Mouse (Mus musculus) lung, embryonic 15.5 days (tissue): ENCODE results near the gene Rnaseh1. TPM values are rescaled to one million over a fixed set of nuclear protein-coding genes. Genes with fewer than 3 reads are reported as not detected.

ENCODE experiments used
- ATAC-seq: fragments of 200-750 bp; cut with Nextera tagmentation; 2 replicates; pipeline ENCODE4 v1.8.0; 2017; ENCODE audit warnings: moderate number of reproducible peaks, borderline replicate concordance; ENCODE audit not compliant: low FRiP score, low TSS enrichment; ENCODE audit errors: extremely low read depth
- H3K27ac ChIP-seq: fragments of 300-500 bp; sonication (generic); 2 replicates; pipeline ENCODE4 v1.5.1; 2015; ENCODE audit warnings: moderate library complexity, mild to moderate bottlenecking, inconsistent platforms
- H3K27me3 ChIP-seq: fragments of 300-500 bp; sonication (generic); 2 replicates; pipeline ENCODE4 v1.6.1; 2015; ENCODE audit warnings: inconsistent platforms
- H3K36me3 ChIP-seq: fragments of 300-500 bp; sonication (generic); 2 replicates; pipeline ENCODE4 v1.6.1; 2015; ENCODE audit warnings: inconsistent platforms
- H3K4me1 ChIP-seq: fragments of 300-500 bp; sonication (generic); 2 replicates; pipeline ENCODE4 v1.6.1; 2015; ENCODE audit warnings: inconsistent platforms
- H3K4me2 ChIP-seq: fragments of 300-500 bp; sonication (generic); 2 replicates; pipeline ENCODE4 v1.6.1; 2015; ENCODE audit warnings: inconsistent platforms, mild to moderate bottlenecking, moderate library complexity
- H3K4me3 ChIP-seq: fragments of 300-500 bp; sonication (generic); 2 replicates; pipeline ENCODE4 v1.5.1; 2015; ENCODE audit warnings: mild to moderate bottlenecking, inconsistent platforms
- H3K9ac ChIP-seq: fragments of 300-500 bp; sonication (generic); 2 replicates; pipeline ENCODE4 v1.6.1; 2015; ENCODE audit warnings: inconsistent platforms
- H3K9me3 ChIP-seq: fragments of 300-500 bp; sonication (generic); 2 replicates; pipeline ENCODE4 v1.6.1; 2016; ENCODE audit warnings: inconsistent platforms
- WGBS: fragments of 180-500 bp; shearing (Covaris S2); methylation state at CpG from one replicate; pipeline ENCODE4 v1.1.7; 2015; 5-methylcytosine and 5-hydroxymethylcytosine counted together
- polyA plus RNA-seq: library from polyadenylated mRNA; unstranded; fragments of >200 nt; fragmentation: Nextera tagmentation; extraction: Ambion mirVana; gene quantifications from 2 replicates; pipeline ENCODE4 v1.2.1, GENCODE M21; 2015

Rnaseh1 gene
- 30.7 and 34.5 TPM in 2 replicates for polyA plus RNA-seq

DNA sequence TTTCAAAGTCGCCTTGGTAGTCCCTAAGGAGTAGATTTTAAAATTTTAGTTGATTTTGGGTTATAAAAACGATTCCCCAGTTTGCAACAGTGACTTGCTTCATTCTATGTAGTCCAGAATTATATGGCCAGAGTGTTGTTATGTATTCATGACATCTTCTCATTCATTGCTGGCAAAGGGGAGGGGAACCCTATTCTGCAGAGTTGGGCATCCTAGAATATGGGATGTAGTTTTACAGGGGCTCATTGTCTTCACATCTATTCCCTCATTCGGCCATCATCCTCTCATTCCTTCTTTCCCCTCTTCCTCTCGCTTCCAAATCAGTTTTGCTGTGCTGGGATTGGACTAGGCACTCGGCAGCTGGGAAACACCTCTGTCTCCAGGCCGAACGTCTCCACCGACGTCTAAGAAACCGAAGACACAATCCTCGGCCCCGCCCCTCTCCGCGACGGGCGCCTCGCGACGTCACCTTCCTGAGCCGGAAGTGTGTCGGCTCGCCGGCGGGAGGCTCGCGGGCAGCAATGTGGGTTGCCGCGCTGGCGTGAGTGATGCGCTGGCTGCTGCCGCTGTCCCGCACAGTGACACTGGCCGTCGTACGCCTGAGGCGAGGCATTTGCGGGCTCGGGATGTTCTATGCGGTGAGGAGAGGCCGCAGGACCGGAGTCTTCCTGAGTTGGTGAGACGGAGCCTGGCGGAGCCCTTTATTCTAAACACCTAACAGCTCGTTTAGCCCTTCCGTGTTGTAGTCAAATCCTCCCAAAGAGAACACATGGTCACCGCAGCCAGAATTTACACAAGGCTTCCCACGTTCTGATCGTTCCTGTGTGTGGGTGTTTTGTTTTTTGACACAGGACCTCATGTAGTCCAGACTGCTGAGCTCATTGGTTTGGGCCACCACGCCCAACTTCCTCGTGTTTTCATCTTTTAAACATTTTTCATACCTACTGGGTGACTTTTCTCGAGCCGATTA is at the start of gene Rnaseh1:
Gene Rnaseh1, plus strand, starts transcription at position 462 of the 970 bp plus-strand sequence.
- Histone ChIP-seq H3K27me3 (no peaks in the 10 kb centered on the region), H3K9ac (peak within 1 kb of the TSS; percentile 74), H3K9me3 (no peaks in the 10 kb centered on the region), H3K27ac (peak within 1 kb of the TSS; percentile 50), H3K36me3 (peaks cover 13% of the 10 kb centered on the region), H3K4me2 (peak within 1 kb of the TSS; percentile 69), H3K4me3 (peak within 1 kb of the TSS; percentile 80), H3K4me1 (peaks cover 16% of the 10 kb centered on the region)
- WGBS = 2% methylated on average over 52 of the region's 52 CpGs
- peak; percentile 95 for ATAC-seq

DNA sequence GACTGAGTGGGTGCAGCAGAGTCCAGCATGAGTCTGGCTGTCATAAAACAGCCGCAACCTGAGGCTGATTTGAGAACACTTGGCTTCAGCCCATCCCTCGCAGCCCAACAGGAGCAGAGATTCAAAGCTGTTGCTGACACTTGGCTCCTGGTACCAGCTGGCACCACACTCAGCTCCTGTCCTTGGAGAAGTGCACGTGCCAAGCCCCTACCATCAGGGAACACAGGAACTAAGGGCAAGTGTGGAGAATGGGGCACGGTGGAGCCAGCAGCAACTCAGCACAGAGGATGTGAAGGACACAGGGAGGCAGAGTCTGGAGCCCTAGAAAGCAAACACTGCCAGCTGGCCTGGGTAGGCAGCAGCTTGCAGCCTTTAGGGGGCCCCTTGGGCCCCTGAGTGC is 47.1 kb upstream of the Rnaseh1 start:
- no peak overlapping the region for H3K27ac ChIP-seq
- WGBS = 17% methylated on average over 4 of the region's 4 CpGs
- peaks cover 13% of the 10 kb centered on the region for H3K4me1 ChIP-seq
- no peaks in the 10 kb centered on the region for H3K9me3 ChIP-seq
- no peak overlapping the region for H3K4me3 ChIP-seq
- no peak overlapping the region for H3K9ac ChIP-seq
- H3K4me2 ChIP-seq = no peak overlapping the region
- no peaks in the 10 kb centered on the region for H3K36me3 ChIP-seq
- no peaks in the 10 kb centered on the region for H3K27me3 ChIP-seq
- no peak for ATAC-seq

DNA sequence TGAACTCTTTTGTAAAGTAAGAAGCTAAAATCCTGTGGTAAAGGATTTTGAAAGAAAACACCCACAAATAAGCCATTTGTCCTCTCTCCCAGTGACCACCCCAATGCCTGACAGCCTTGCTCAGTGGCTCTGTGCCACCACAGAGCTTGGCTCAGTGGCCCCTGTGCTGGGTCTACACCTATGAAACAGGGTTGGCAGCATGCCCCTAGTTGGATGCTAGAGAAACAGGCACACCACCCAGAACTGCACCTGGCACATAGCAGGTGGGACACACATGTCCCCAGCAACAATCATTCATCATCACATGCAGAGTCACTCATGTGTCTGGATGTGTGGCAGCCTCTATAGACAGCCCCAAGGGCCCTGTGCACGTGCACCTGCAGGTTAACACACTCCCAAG is 45.9 kb upstream of the Rnaseh1 start:
- no peak for ATAC-seq
- H3K36me3 ChIP-seq = no peaks in the 10 kb centered on the region
- H3K4me2 ChIP-seq = no peak overlapping the region
- no peaks in the 10 kb centered on the region for H3K9me3 ChIP-seq
- 50% methylated on average over 1 of the region's 1 CpGs for WGBS
- H3K9ac ChIP-seq = no peak overlapping the region
- peaks cover 18% of the 10 kb centered on the region for H3K4me1 ChIP-seq
- no peak overlapping the region for H3K4me3 ChIP-seq
- H3K27me3 ChIP-seq = no peaks in the 10 kb centered on the region
- H3K27ac ChIP-seq = no peak overlapping the region

DNA sequence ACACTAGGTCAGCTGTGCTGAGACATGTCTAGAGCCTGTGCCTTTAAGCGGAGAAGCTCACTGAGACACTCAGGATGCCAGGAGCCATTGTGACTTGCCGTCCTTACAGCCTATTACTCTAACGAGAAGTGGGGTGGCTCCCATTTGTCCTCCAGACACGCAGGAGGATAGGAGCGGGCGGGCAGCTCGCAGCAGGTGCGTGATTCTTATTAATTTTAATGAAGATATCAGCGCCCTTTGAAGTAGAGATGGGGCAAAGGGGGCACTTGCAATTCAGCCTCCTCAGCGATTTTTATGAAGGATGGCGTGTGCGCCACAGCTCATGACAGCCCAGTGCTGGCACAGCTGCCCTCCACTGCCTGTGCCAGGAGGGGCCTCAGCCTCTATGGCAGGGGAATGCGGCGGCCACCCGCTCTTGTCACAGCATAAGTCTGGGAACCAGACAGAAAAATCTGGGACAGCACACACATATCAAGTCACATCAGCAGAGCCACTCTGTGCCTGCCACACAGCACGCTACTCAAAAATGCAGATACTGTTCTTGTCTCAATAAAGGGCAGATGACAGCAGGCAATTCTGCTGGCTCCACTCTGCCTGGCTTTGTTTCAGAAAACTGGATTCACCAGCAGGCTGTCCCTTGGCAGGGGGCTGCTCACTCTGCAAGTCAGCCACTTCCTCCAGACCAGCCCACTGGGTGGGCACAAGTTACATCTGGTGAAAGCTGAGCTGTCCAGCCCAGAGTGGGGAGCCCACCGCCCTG is 41.7 kb upstream of the Rnaseh1 start:
- H3K4me2 ChIP-seq = no peak overlapping the region
- H3K9me3 ChIP-seq = no peaks in the 10 kb centered on the region
- peaks cover 12% of the 10 kb centered on the region for H3K4me1 ChIP-seq
- H3K36me3 ChIP-seq = no peaks in the 10 kb centered on the region
- WGBS = 54% methylated on average over 17 of the region's 17 CpGs
- no peak overlapping the region; the same call in 1 of the 2 replicates for H3K27ac ChIP-seq
- H3K9ac ChIP-seq = no peak overlapping the region
- peak; percentile 45; the same call in 1 of the 2 replicates for ATAC-seq
- H3K27me3 ChIP-seq = no peaks in the 10 kb centered on the region
- H3K4me3 ChIP-seq = no peak overlapping the region

DNA sequence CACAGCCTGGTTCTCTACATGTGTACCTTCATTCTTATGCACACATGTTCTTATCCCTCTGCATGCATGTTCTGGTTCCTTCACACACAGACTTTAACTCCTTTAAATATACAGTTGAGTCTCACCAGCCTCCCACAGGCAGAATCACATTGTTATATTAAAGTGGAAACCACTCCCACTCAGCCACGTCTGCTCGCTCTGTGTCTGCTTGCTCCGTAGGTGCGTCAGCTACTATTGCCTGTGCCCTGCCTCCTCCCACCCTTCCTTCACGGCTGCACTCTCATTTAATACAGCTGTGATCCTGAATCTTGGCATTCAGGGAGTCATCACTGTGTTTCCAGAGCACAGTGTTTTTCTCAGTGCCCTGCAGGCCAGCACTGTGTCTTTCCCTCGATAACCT is 37.0 kb upstream of the Rnaseh1 start:
- Histone ChIP-seq H3K9ac (no peak overlapping the region), H3K4me1 (peaks cover 17% of the 10 kb centered on the region)

DNA sequence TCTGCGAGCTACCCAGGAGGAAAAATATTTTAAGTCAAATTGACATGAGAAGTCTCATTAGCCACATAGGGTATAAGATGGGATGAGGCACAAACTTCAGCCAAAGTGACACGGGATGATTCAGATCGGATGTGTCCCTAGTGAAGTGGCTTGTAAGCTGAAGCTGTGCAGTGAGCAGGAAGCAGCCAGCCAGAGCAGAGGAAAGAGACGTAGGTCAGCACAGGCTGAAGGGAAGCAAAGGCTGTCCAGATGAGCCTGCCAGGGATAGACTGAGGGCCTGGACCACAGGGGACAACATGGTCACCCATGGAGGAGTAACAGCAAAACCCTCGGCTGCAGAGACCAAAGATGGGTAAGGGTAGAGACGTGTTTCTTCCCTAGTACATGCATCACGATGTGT is 35.0 kb upstream of the Rnaseh1 start:
- 53% methylated on average over 7 of the region's 7 CpGs for WGBS
- Histone ChIP-seq H3K9ac (no peak overlapping the region), H3K27ac (no peak overlapping the region), H3K36me3 (no peaks in the 10 kb centered on the region), H3K27me3 (no peaks in the 10 kb centered on the region), H3K4me2 (no peak overlapping the region), H3K4me1 (0 out of 2 replicates have a peak, but pooled peaks cover 9% of the 10 kb centered on the region), H3K9me3 (no peaks in the 10 kb centered on the region), H3K4me3 (no peak overlapping the region)
- ATAC-seq = no peak

More for the DNA sequence above, 37.0 kb upstream of the Rnaseh1 start:
- H3K36me3 ChIP-seq = no peaks in the 10 kb centered on the region
- ATAC-seq = no peak
- no peak overlapping the region for H3K27ac ChIP-seq
- H3K4me3 ChIP-seq = no peak overlapping the region
- H3K9me3 ChIP-seq = no peaks in the 10 kb centered on the region
- 53% methylated on average over 6 of the region's 6 CpGs for WGBS
- H3K4me2 ChIP-seq = no peak overlapping the region
- no peaks in the 10 kb centered on the region for H3K27me3 ChIP-seq

DNA sequence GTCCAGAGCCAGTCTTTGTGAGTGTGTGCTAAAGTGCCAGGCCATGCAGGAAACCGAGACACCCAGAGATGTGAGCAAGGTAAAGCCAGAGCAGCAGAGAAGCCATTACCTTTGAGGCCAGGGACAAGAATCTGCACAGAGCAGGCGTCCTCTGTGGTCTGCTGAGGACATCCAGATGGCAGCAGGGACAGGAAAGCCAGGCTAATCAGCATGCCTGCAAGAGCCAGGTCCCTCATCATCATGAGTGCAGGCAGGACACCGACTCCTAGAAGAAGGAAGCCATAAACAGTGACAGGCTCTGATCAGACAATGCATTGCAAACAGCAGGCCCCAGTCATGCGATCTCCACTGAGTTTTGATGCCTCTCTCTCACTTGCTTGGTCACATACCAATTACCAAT is 32.1 kb upstream of the Rnaseh1 start:
- no peak for ATAC-seq
- H3K4me2 ChIP-seq = no peak overlapping the region
- 57% methylated on average over 4 of the region's 4 CpGs for WGBS
- H3K9me3 ChIP-seq = no peaks in the 10 kb centered on the region
- no peaks in the 10 kb centered on the region for H3K36me3 ChIP-seq
- H3K4me1 ChIP-seq = peaks cover 24% of the 10 kb centered on the region
- H3K4me3 ChIP-seq = no peak overlapping the region
- no peak overlapping the region for H3K9ac ChIP-seq
- no peak overlapping the region for H3K27ac ChIP-seq
- no peaks in the 10 kb centered on the region for H3K27me3 ChIP-seq

DNA sequence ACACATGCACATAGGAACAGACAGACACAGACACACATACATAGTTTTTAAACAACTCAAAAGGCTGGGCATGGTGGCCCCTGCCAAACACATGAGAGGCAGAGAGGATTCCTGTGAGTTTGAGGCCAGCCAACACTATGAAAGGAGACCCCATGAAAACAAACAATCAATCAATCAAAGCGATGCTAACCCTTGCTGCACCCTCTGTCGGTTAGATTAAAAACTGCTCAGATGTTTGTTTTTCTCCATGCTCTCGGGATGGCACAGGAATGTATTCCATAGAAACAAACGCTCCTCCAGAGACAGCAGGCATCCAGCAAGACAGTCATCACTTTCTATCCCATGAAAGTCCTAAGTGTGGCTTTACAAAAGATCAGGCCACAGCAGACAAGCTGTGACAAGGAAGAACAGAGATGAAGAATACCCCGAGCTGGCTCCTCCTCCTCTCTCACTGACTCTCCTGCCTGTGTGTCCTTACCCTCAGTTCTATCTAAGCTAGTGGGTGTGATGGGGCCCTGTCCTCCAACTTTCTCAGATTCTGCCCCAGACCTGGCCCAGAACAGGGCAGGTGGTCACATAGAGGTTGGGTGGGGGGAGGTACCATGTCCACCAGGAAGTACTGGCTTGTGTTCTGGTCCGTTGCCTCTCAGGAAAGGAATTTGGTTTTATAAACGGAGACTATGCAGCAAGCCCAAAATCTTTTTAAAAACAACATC is 27.8 kb upstream of the Rnaseh1 start:
- H3K9me3 ChIP-seq = no peaks in the 10 kb centered on the region
- 4% methylated on average over 7 of the region's 7 CpGs for WGBS
- peak overlapping the region; percentile 70 for H3K27ac ChIP-seq
- H3K4me3 ChIP-seq = no peak overlapping the region
- H3K9ac ChIP-seq = no peak overlapping the region
- H3K4me2 ChIP-seq = peak overlapping the region; percentile 31
- H3K27me3 ChIP-seq = no peaks in the 10 kb centered on the region
- ATAC-seq = peak; percentile 32; the same call in 1 of the 2 replicates
- H3K4me1 ChIP-seq = peaks cover 33% of the 10 kb centered on the region
- no peaks in the 10 kb centered on the region for H3K36me3 ChIP-seq

DNA sequence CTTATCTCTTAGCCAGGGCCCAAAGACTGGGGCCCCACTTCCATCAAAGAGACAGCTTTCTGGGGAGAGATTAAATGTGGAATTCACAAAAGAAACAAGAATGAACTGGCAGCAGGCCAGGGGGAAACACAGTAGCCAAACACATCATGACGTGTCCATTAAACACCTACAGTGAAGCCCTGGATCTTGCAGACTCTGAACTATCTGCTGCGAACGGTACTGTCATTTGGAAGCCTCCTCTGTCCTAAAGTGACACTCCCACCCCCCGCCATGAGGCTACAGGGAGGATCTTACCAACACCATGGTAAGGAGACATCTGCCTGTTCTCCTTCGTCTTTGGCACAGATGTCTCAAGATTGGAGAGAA is 27.3 kb upstream of the Rnaseh1 start:
- no peaks in the 10 kb centered on the region for H3K36me3 ChIP-seq
- H3K4me3 ChIP-seq = no peak overlapping the region
- H3K27ac ChIP-seq = peak overlapping the region; percentile 66; the same call in 1 of the 2 replicates
- 15% methylated on average over 5 of the region's 5 CpGs for WGBS
- H3K4me1 ChIP-seq = peaks cover 28% of the 10 kb centered on the region
- H3K9me3 ChIP-seq = no peaks in the 10 kb centered on the region
- peak overlapping the region; percentile 31 for H3K4me2 ChIP-seq
- no peak overlapping the region for H3K9ac ChIP-seq
- ATAC-seq = peak; percentile 37; the same call in 1 of the 2 replicates
- H3K27me3 ChIP-seq = no peaks in the 10 kb centered on the region

DNA sequence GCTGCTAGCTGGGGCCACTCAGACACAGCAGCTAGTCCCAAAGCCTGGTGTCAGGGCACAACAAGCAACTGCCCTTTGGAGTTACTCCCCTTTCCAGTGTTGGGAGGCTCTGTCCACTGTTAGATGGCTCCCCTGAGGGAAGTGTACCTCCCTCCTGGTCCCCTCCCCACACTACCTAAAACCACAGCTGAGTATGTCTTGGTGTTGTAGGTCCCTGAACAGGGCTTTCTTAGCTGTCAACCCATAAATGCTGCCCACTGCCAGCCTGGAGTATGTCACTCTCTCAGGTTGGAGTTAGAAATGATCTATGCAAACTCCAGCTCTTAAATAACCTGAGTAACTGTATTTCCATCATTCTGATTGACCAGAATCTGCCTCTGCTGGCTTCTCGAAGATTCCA is 26.8 kb upstream of the Rnaseh1 start:
- H3K9ac ChIP-seq = no peak overlapping the region
- no peaks in the 10 kb centered on the region for H3K36me3 ChIP-seq
- no peak overlapping the region for H3K4me3 ChIP-seq
- no peak overlapping the region for H3K4me2 ChIP-seq
- H3K27me3 ChIP-seq = no peaks in the 10 kb centered on the region
- no peak for ATAC-seq
- 43% methylated on average over 1 of the region's 1 CpGs for WGBS
- H3K4me1 ChIP-seq = peaks cover 26% of the 10 kb centered on the region
- H3K9me3 ChIP-seq = no peaks in the 10 kb centered on the region
- peak overlapping the region; percentile 66 for H3K27ac ChIP-seq

DNA sequence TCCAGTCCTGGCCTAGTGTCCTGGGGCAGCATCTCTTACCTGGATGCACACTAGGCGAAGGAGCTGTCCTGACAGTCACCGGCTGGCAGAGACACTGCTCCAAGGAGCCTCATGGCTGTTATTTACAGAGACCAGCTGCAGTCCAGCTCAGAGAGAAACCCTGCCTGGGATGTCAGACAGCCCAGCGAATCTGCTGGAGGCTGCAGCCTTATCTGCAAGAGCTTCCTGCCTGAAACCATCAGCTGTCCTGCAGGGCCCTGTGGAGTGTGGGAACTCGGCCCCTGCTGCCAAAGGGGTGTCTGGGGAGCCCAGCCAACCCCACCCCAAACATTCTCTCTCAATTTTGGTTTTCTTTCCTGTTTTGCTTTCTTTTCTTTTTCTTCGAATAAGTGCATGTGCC is 26.2 kb upstream of the Rnaseh1 start, which contains the start of gene Colec11:
Gene Colec11, minus strand, starts transcription at position 183 of the 400 bp plus-strand sequence.
- H3K4me3 ChIP-seq = no peak within 1 kb of the TSS
- peak within 1 kb of the TSS; percentile 31; the same call in 1 of the 2 replicates for H3K4me2 ChIP-seq
- H3K36me3 ChIP-seq = no peaks in the 10 kb centered on the region
- H3K27me3 ChIP-seq = no peaks in the 10 kb centered on the region
- 19% methylated on average over 5 of the region's 5 CpGs for WGBS
- no peaks in the 10 kb centered on the region for H3K9me3 ChIP-seq
- ATAC-seq = peak; percentile 73; the same call in 1 of the 2 replicates
- peak within 1 kb of the TSS; percentile 66 for H3K27ac ChIP-seq
- H3K4me1 ChIP-seq = peaks cover 26% of the 10 kb centered on the region
- H3K9ac ChIP-seq = no peak within 1 kb of the TSS
